Mouse (Mus musculus): ENCODE results near the gene Ucn2. TPM values are rescaled to one million over a fixed set of nuclear protein-coding genes. Genes with fewer than 3 reads are reported as not detected.

Gene Ucn2
- polyA plus RNA-seq, 1 experiment: 1.3 TPM

GRCm38 (mm10) chr9:109008994-109009635, 23.3 kb downstream of the Ucn2 start:
- no peaks in the 10 kb centered on the region for H3K36me3 ChIP-seq (ENCODE audit: control insufficient read depth, insufficient read depth, low read length)
- no peak for TF ChIP-seq CTCF (IDR thresholded peaks at IDR 0.05; ENCODE audit: borderline replicate concordance, control insufficient read depth, extremely low read depth, insufficient read depth, low read length, poor library complexity)
- no peak for TF ChIP-seq POLR2A (IDR thresholded peaks at IDR 0.05; ENCODE audit: control insufficient read depth, extremely low read depth, insufficient read depth, low read length, poor library complexity)
- WGBS: 58% methylated on average over 10 of the region's 10 CpGs
- H3K4me1 ChIP-seq (replicated peaks; ENCODE audit: control insufficient read depth, insufficient read depth, low read length): peaks cover 17% of the 10 kb centered on the region
- no peak for DNase-seq
- H3K4me3 ChIP-seq (ENCODE audit: control insufficient read depth, insufficient read depth, low read length): no peak overlapping the region
- no peaks in the 10 kb centered on the region for H3K27me3 ChIP-seq (ENCODE audit: control insufficient read depth, insufficient read depth, low read length)
- H3K27ac ChIP-seq (ENCODE audit: control insufficient read depth, insufficient read depth, low read length): no peak overlapping the region

GRCm38 (mm10) chr9:109009636-109010315, 24.0 kb downstream of the Ucn2 start:
- DNase-seq: no peak
- H3K36me3 ChIP-seq (ENCODE audit: control insufficient read depth, insufficient read depth, low read length): no peaks in the 10 kb centered on the region
- TF ChIP-seq POLR2A (IDR thresholded peaks at IDR 0.05; ENCODE audit: control insufficient read depth, extremely low read depth, insufficient read depth, low read length, poor library complexity) (0 out of 2 replicates have a peak, but pooled peaks have one; percentile 20), CTCF (IDR thresholded peaks at IDR 0.05; ENCODE audit: borderline replicate concordance, control insufficient read depth, extremely low read depth, insufficient read depth, low read length, poor library complexity) (no peak)
- H3K27ac ChIP-seq (ENCODE audit: control insufficient read depth, insufficient read depth, low read length): no peak overlapping the region
- H3K4me1 ChIP-seq (replicated peaks; ENCODE audit: control insufficient read depth, insufficient read depth, low read length): peaks cover 17% of the 10 kb centered on the region
- no peaks in the 10 kb centered on the region for H3K27me3 ChIP-seq (ENCODE audit: control insufficient read depth, insufficient read depth, low read length)
- WGBS: 13% methylated on average over 17 of the region's 17 CpGs
- H3K4me3 ChIP-seq (ENCODE audit: control insufficient read depth, insufficient read depth, low read length): no peak overlapping the region

GRCm38 (mm10) chr9:109010316-109010690, 24.5 kb downstream of the Ucn2 start:
- peaks cover 17% of the 10 kb centered on the region for H3K4me1 ChIP-seq (replicated peaks; ENCODE audit: control insufficient read depth, insufficient read depth, low read length)

GRCm38 (mm10) chr9:109015397-109015796, 29.6 kb downstream of the Ucn2 start:
- no peaks in the 10 kb centered on the region for H3K36me3 ChIP-seq (ENCODE audit: control insufficient read depth, insufficient read depth, low read length)
- H3K4me3 ChIP-seq (ENCODE audit: control insufficient read depth, insufficient read depth, low read length): no peak overlapping the region
- no peaks in the 10 kb centered on the region; the same call in 1 of the 2 replicates for H3K4me1 ChIP-seq (replicated peaks; ENCODE audit: control insufficient read depth, insufficient read depth, low read length)
- H3K27me3 ChIP-seq (ENCODE audit: control insufficient read depth, insufficient read depth, low read length): no peaks in the 10 kb centered on the region
- TF ChIP-seq POLR2A (IDR thresholded peaks at IDR 0.05; ENCODE audit: control insufficient read depth, extremely low read depth, insufficient read depth, low read length, poor library complexity) (no peak), CTCF (IDR thresholded peaks at IDR 0.05; ENCODE audit: borderline replicate concordance, control insufficient read depth, extremely low read depth, insufficient read depth, low read length, poor library complexity) (no peak)
- no peak for DNase-seq
- H3K27ac ChIP-seq (ENCODE audit: control insufficient read depth, insufficient read depth, low read length): no peak overlapping the region
- 95% methylated on average over 8 of the region's 8 CpGs for WGBS

More at GRCm38 (mm10) chr9:109010316-109010690, 24.5 kb downstream of the Ucn2 start:
- Histone ChIP-seq H3K27ac (ENCODE audit: control insufficient read depth, insufficient read depth, low read length) (no peak overlapping the region), H3K36me3 (ENCODE audit: control insufficient read depth, insufficient read depth, low read length) (no peaks in the 10 kb centered on the region), H3K27me3 (ENCODE audit: control insufficient read depth, insufficient read depth, low read length) (no peaks in the 10 kb centered on the region), H3K4me3 (ENCODE audit: control insufficient read depth, insufficient read depth, low read length) (no peak overlapping the region)
- 75% methylated on average over 14 of the region's 14 CpGs for WGBS
- TF ChIP-seq POLR2A (IDR thresholded peaks at IDR 0.05; ENCODE audit: control insufficient read depth, extremely low read depth, insufficient read depth, low read length, poor library complexity): no peak
- TF ChIP-seq CTCF (IDR thresholded peaks at IDR 0.05; ENCODE audit: borderline replicate concordance, control insufficient read depth, extremely low read depth, insufficient read depth, low read length, poor library complexity): no peak
- DNase-seq: no peak

- no peaks in the 10 kb centered on the region for H3K36me3 ChIP-seq (ENCODE audit: control insufficient read depth, insufficient read depth, low read length)
- 42% methylated on average over 11 of the region's 11 CpGs for WGBS
- H3K27ac ChIP-seq (ENCODE audit: control insufficient read depth, insufficient read depth, low read length): no peak overlapping the region
- no peak for DNase-seq
- H3K4me3 ChIP-seq (ENCODE audit: control insufficient read depth, insufficient read depth, low read length): no peak overlapping the region
- H3K27me3 ChIP-seq (ENCODE audit: control insufficient read depth, insufficient read depth, low read length): no peaks in the 10 kb centered on the region
- TF ChIP-seq CTCF (IDR thresholded peaks at IDR 0.05; ENCODE audit: borderline replicate concordance, control insufficient read depth, extremely low read depth, insufficient read depth, low read length, poor library complexity) (no peak), POLR2A (IDR thresholded peaks at IDR 0.05; ENCODE audit: control insufficient read depth, extremely low read depth, insufficient read depth, low read length, poor library complexity) (no peak)
- H3K4me1 ChIP-seq (replicated peaks; ENCODE audit: control insufficient read depth, insufficient read depth, low read length): peaks cover 2% of the 10 kb centered on the region; the same call in 1 of the 2 replicates
Observed at GRCm38 (mm10) chr9:109016973-109017604, 31.3 kb downstream of the Ucn2 start.

- no peak overlapping the region for H3K27ac ChIP-seq (ENCODE audit: control insufficient read depth, insufficient read depth, low read length)
- peaks cover 13% of the 10 kb centered on the region for H3K4me1 ChIP-seq (replicated peaks; ENCODE audit: control insufficient read depth, insufficient read depth, low read length)
- DNase-seq: no peak
- TF ChIP-seq POLR2A (IDR thresholded peaks at IDR 0.05; ENCODE audit: control insufficient read depth, extremely low read depth, insufficient read depth, low read length, poor library complexity): no peak
- no peak for TF ChIP-seq CTCF (IDR thresholded peaks at IDR 0.05; ENCODE audit: borderline replicate concordance, control insufficient read depth, extremely low read depth, insufficient read depth, low read length, poor library complexity)
- H3K36me3 ChIP-seq (ENCODE audit: control insufficient read depth, insufficient read depth, low read length): no peaks in the 10 kb centered on the region
- H3K4me3 ChIP-seq (ENCODE audit: control insufficient read depth, insufficient read depth, low read length): no peak overlapping the region
- no peaks in the 10 kb centered on the region for H3K27me3 ChIP-seq (ENCODE audit: control insufficient read depth, insufficient read depth, low read length)
- 40% methylated on average over 4 of the region's 4 CpGs for WGBS
Observed at GRCm38 (mm10) chr9:109021428-109021827, 35.6 kb downstream of the Ucn2 start.
